Mouse (Mus musculus): ENCODE measurements at regions not wholly inside any gene's neighbourhood (a gene's known extent, or its start where the extent isn't known, plus 50 kb on each side); places are given as distances from the start of the nearest gene placed in this dataset.

- DNase-seq = no peak
These were observed 298.2 kb upstream of the Igbp1b start for GRCm38 (mm10) chr6:138956461-138957072.

- DNase-seq = no peak
These were observed 292.5 kb upstream of the Igbp1b start for GRCm38 (mm10) chr6:138950888-138951287.

GRCm38 (mm10) chr6:138946632-138947031 is 288.3 kb upstream of the Igbp1b start:
- no peak for DNase-seq

GRCm38 (mm10) chr6:138945432-138945831 is 287.1 kb upstream of the Igbp1b start:
- no peak for DNase-seq

GRCm38 (mm10) chr6:138920161-138920560 is 261.8 kb upstream of the Igbp1b start:
- DNase-seq = no peak

GRCm38 (mm10) chr6:138919531-138919930 is 261.2 kb upstream of the Igbp1b start:
- DNase-seq = no peak

- DNase-seq = peak; percentile 7
These were observed 256.6 kb upstream of the Igbp1b start for GRCm38 (mm10) chr6:138914981-138915380.

GRCm38 (mm10) chr6:138873610-138874009 is 215.3 kb upstream of the Igbp1b start:
- no peak for DNase-seq

GRCm38 (mm10) chr6:138872495-138873415 is 214.4 kb upstream of the Igbp1b start:
- DNase-seq = no peak

- DNase-seq = no peak
These were observed 179.7 kb upstream of the Igbp1b start for GRCm38 (mm10) chr6:138838043-138838442.

GRCm38 (mm10) chr6:138834876-138835275 is 176.5 kb upstream of the Igbp1b start:
- no peak for DNase-seq

GRCm38 (mm10) chr6:138801835-138802234 is 143.5 kb upstream of the Igbp1b start:
- DNase-seq = no peak

- no peak for DNase-seq
These were observed 142.7 kb upstream of the Igbp1b start for GRCm38 (mm10) chr6:138800836-138801740.

GRCm38 (mm10) chr6:138794706-138795105 is 136.4 kb upstream of the Igbp1b start:
- DNase-seq = no peak

GRCm38 (mm10) chr6:138792802-138793201 is 134.5 kb upstream of the Igbp1b start:
- DNase-seq = no peak

GRCm38 (mm10) chr6:138782907-138783306 is 124.6 kb upstream of the Igbp1b start:
- no peak for DNase-seq

GRCm38 (mm10) chr6:138782470-138782869 is 124.1 kb upstream of the Igbp1b start:
- no peak for DNase-seq

- no peak for DNase-seq
These were observed 103.6 kb upstream of the Igbp1b start for GRCm38 (mm10) chr6:138761991-138762390.

- no peak for DNase-seq
These were observed 96.6 kb upstream of the Igbp1b start for GRCm38 (mm10) chr6:138754955-138755303.

- no peak for DNase-seq
These were observed 96.1 kb upstream of the Igbp1b start for GRCm38 (mm10) chr6:138754302-138754954.

GRCm38 (mm10) chr6:138717698-138718097 is 59.4 kb upstream of the Igbp1b start:
- no peak for DNase-seq

Measured in adrenal gland, postnatal 25 days (tissue).